Mouse (Mus musculus) layer of hippocampus, adult 2 months (tissue): ENCODE measurements around the gene Slc15a3. TPM values are rescaled to one million over a fixed set of nuclear protein-coding genes. Genes with fewer than 3 reads are reported as not detected.

ENCODE experiments used
- DNase-seq, 2 experiments: peaks; one replicate each; pipeline ENCODE4 v3.0.0; 2022; ENCODE audit warnings: low spot score in 2 of 2
- H3K27ac ChIP-seq: fragments of 200-600 bp; 2 replicates; pipeline ENCODE4 v1.8.1; 2022
- H3K4me3 ChIP-seq: fragments of 200-600 bp; 2 replicates; pipeline ENCODE4 v1.8.1; 2022; ENCODE audit warnings: mild to moderate bottlenecking
- CTCF ChIP-seq: fragments of 200-600 bp; conservative IDR thresholded peaks from 2 replicates; pipeline ENCODE4 v1.8.1; 2022; ENCODE audit warnings: antibody characterized with exemption, mild to moderate bottlenecking, moderate library complexity
- total RNA-seq, 2 experiments: library from RNA; stranded (reverse); gene quantifications; 2 replicates each; pipeline ENCODE4 v1.2.3; 2021

Slc15a3 gene
- total RNA-seq, 2 experiments from 2014 or later: 1.3 TPM

- peak; percentile 26 to 62 for DNase-seq
- peak; percentile 74 for TF ChIP-seq CTCF
- no peak overlapping the region for H3K4me3 ChIP-seq
- no peak overlapping the region for H3K27ac ChIP-seq
Observed at GRCm38 (mm10) chr19:10831424-10831823, 8.1 kb upstream of the Slc15a3 start.

- no peak for TF ChIP-seq CTCF
- DNase-seq: no peak
- Histone ChIP-seq H3K4me3 (no peak overlapping the region), H3K27ac (no peak overlapping the region)
Observed at GRCm38 (mm10) chr19:10832030-10832429, 7.5 kb upstream of the Slc15a3 start.

GRCm38 (mm10) chr19:10833611-10834010 lies 5.9 kb upstream of the Slc15a3 start:
- DNase-seq: no peak
- Histone ChIP-seq H3K4me3 (no peak overlapping the region), H3K27ac (no peak overlapping the region)
- TF ChIP-seq CTCF: no peak

GRCm38 (mm10) chr19:10835671-10836070 lies 3.9 kb upstream of the Slc15a3 start:
- no peak overlapping the region for H3K27ac ChIP-seq
- TF ChIP-seq CTCF: no peak
- no peak for DNase-seq
- H3K4me3 ChIP-seq: no peak overlapping the region

GRCm38 (mm10) chr19:10841721-10842626 lies 2.4 kb downstream of the Slc15a3 start:
- Histone ChIP-seq H3K4me3 (no peak overlapping the region), H3K27ac (0 out of 2 replicates have a peak overlapping the region, but pooled peaks have one; percentile 8)
- no peak for DNase-seq
- no peak for TF ChIP-seq CTCF

GRCm38 (mm10) chr19:10842914-10843313 lies 3.4 kb downstream of the Slc15a3 start:
- no peak overlapping the region; the same call in 1 of the 2 replicates for H3K4me3 ChIP-seq
- TF ChIP-seq CTCF: no peak

GRCm38 (mm10) chr19:10844206-10844605 lies 4.7 kb downstream of the Slc15a3 start:
- no peak overlapping the region for H3K27ac ChIP-seq
- DNase-seq: no peak
- no peak overlapping the region for H3K4me3 ChIP-seq
- TF ChIP-seq CTCF: no peak

More at GRCm38 (mm10) chr19:10842914-10843313, 3.4 kb downstream of the Slc15a3 start:
- H3K27ac ChIP-seq: no peak overlapping the region
- no peak for DNase-seq

- DNase-seq: no peak
- Histone ChIP-seq H3K4me3 (no peak overlapping the region), H3K27ac (no peak overlapping the region; the same call in 1 of the 2 replicates)
- TF ChIP-seq CTCF: no peak
Observed at GRCm38 (mm10) chr19:10845454-10845853, 5.9 kb downstream of the Slc15a3 start.

- H3K27ac ChIP-seq: no peak overlapping the region
- TF ChIP-seq CTCF: no peak
- H3K4me3 ChIP-seq: no peak overlapping the region
- no peak for DNase-seq
Observed at GRCm38 (mm10) chr19:10846150-10846549, 6.6 kb downstream of the Slc15a3 start.

- Histone ChIP-seq H3K27ac (no peak overlapping the region), H3K4me3 (no peak overlapping the region)
- TF ChIP-seq CTCF: no peak
- no peak for DNase-seq
Observed at GRCm38 (mm10) chr19:10847311-10848087, 8.0 kb downstream of the Slc15a3 start.

- Histone ChIP-seq H3K4me3 (no peak overlapping the region), H3K27ac (no peak overlapping the region)
- no peak for TF ChIP-seq CTCF
- no peak for DNase-seq
Observed at GRCm38 (mm10) chr19:10855422-10855821, 15.9 kb downstream of the Slc15a3 start.

GRCm38 (mm10) chr19:10856520-10856919 lies 17.0 kb downstream of the Slc15a3 start:
- TF ChIP-seq CTCF: no peak

GRCm38 (mm10) chr19:10860072-10860497 lies 20.6 kb downstream of the Slc15a3 start:
- no peak for DNase-seq
- no peak overlapping the region for H3K4me3 ChIP-seq
- H3K27ac ChIP-seq: no peak overlapping the region
- TF ChIP-seq CTCF: peak; percentile 21; the same call in 1 of the 2 replicates

More at GRCm38 (mm10) chr19:10856520-10856919, 17.0 kb downstream of the Slc15a3 start:
- Histone ChIP-seq H3K4me3 (no peak overlapping the region), H3K27ac (no peak overlapping the region)
- DNase-seq: no peak
